Mouse (Mus musculus): ENCODE measurements around the gene Nfkbib. TPM values are rescaled to one million over a fixed set of nuclear protein-coding genes. Genes with fewer than 3 reads are reported as not detected.

Gene Nfkbib
- total and polyA plus RNA-seq, 3 experiments: 30.5 to 101 (median 59.3) TPM

- Histone ChIP-seq H3K4me2 (ENCODE audit: insufficient read depth, low read depth, poor library complexity, severe bottlenecking) (peak overlapping the region; percentile 56), H3K4me1 (ENCODE audit: control insufficient read depth in 1 of 2, insufficient read depth in 2 of 2) (peaks cover 37 to 71% of the 10 kb centered on the region in 2 experiments), H3K4me3 (replicated peaks in 1 of 3; ENCODE audit: low read depth in 2 of 3, low read length in 2 of 3, poor library complexity in 1 of 3) (peak overlapping the region in 2 of 3 experiments; percentile 27 to 31)
Measured at GRCm38 (mm10) chr7:28780857-28781256, 13.5 kb upstream of the Nfkbib start.

GRCm38 (mm10) chr7:28780067-28780658 lies 12.9 kb upstream of the Nfkbib start:
- in situ Hi-C loops (cut with MboI; ENCODE audit: low pct_ligation_motif_present, low pct_unique_long_range_greater_than_20kb, low sequenced_read_pairs): loop anchor here (25.0 kb wide), 1 partner anchor 257 kb away; no protein-coding TSS in a partner anchor
- Histone ChIP-seq H3K4me2 (ENCODE audit: insufficient read depth, low read depth, poor library complexity, severe bottlenecking) (peak overlapping the region; percentile 56), H3K79me2 (replicated peaks; ENCODE audit: control insufficient read depth, extremely low read depth, insufficient read depth, poor library complexity, severe bottlenecking) (no peaks in the 10 kb centered on the region), H3K27me3 (replicated peaks) (no peaks in the 10 kb centered on the region), H3K4me3 (replicated peaks in 1 of 3; ENCODE audit: low read depth in 2 of 3, low read length in 2 of 3, poor library complexity in 1 of 3) (peak overlapping the region in 2 of 3 experiments; percentile 27 to 31), H3K4me1 (ENCODE audit: control insufficient read depth in 1 of 2, insufficient read depth in 2 of 2) (peaks cover 34 to 65% of the 10 kb centered on the region in 2 experiments), H3K9me3 (replicated peaks; ENCODE audit: low read length) (no peaks in the 10 kb centered on the region), H3K9ac (ENCODE audit: insufficient read depth, low read depth) (peak overlapping the region; percentile 64), H3K36me3 (replicated peaks in 1 of 2; ENCODE audit: control insufficient read depth in 1 of 2, insufficient read depth in 1 of 2, low read length in 1 of 2) (peaks cover 32 to 71% of the 10 kb centered on the region in 2 experiments), H3K27ac (ENCODE audit: insufficient read depth, low read depth) (peak overlapping the region; percentile 99)
- dilution Hi-C loops (cut with MboI; ENCODE audit: extremely low pct_ligation_motif_present, extremely low pct_unique_long_range_greater_than_20kb, low sequenced_read_pairs): no loop called here
- DNase-seq (ENCODE audit: extremely low read depth): peak; percentile 95
- TF ChIP-seq TBP (conservative IDR thresholded peaks at IDR 0.05; ENCODE audit: low read depth, low read length) (0 out of 2 replicates have a peak, but pooled peaks have one; percentile 41), MXI1 (IDR thresholded peaks at IDR 0.05; ENCODE audit: low read depth, low read length) (peak; percentile 45; the same call in 1 of the 2 replicates), ELF1 (IDR thresholded peaks at IDR 0.05; ENCODE audit: low read depth, low read length) (peak; percentile 69; the same call in 1 of the 2 replicates), SMC3 (IDR thresholded peaks at IDR 0.05; ENCODE audit: low read depth, low read length) (peak; percentile 96), MAX (IDR thresholded peaks at IDR 0.05; ENCODE audit: low read length) (peak; percentile 9; the same call in 1 of the 2 replicates), ZNF384 (IDR thresholded peaks at IDR 0.05; ENCODE audit: low read depth, low read length) (peak; percentile 79), IRF4 (IDR thresholded peaks at IDR 0.05; ENCODE audit: low read depth, low read length) (peak; percentile 62), RAD21 (IDR thresholded peaks at IDR 0.05; ENCODE audit: low read depth, low read length) (peak; percentile 89), ZMIZ1 (IDR thresholded peaks at IDR 0.05; ENCODE audit: low read depth, low read length) (no peak; the same call in 1 of the 2 replicates), MEF2A (IDR thresholded peaks at IDR 0.05; ENCODE audit: borderline replicate concordance, low read depth, low read length) (peak; percentile 59), UBTF (IDR thresholded peaks at IDR 0.05; ENCODE audit: low read depth, low read length) (no peak), NRF1 (IDR thresholded peaks at IDR 0.05; ENCODE audit: low read depth, low read length) (no peak), MAZ (IDR thresholded peaks at IDR 0.05; ENCODE audit: low read depth, low read length) (peak; percentile 46; the same call in 1 of the 2 replicates), HCFC1 (IDR thresholded peaks at IDR 0.05; ENCODE audit: low read depth, low read length) (peak; percentile 11; the same call in 1 of the 2 replicates), ZKSCAN1 (IDR thresholded peaks at IDR 0.05; ENCODE audit: borderline replicate concordance, low read depth, low read length) (no peak), MYC (IDR thresholded peaks at IDR 0.05; ENCODE audit: low read depth, low read length) (peak; percentile 73; the same call in 1 of the 2 replicates), KAT2A (IDR thresholded peaks at IDR 0.05; ENCODE audit: insufficient replicate concordance, low read length) (no peak), SIN3A (IDR thresholded peaks at IDR 0.05; ENCODE audit: low read length) (peak; percentile 89), POLR2A (IDR thresholded peaks at IDR 0.05; ENCODE audit: low read depth, low read length) (peak; percentile 47), ZC3H11A (IDR thresholded peaks at IDR 0.05; ENCODE audit: low read depth, low read length) (peak; percentile 67; the same call in 1 of the 2 replicates)

More at GRCm38 (mm10) chr7:28780857-28781256, 13.5 kb upstream of the Nfkbib start:
- in situ Hi-C loops (cut with MboI; ENCODE audit: low pct_ligation_motif_present, low pct_unique_long_range_greater_than_20kb, low sequenced_read_pairs): loop anchor here (25.0 kb wide), 1 partner anchor 256 kb away; no protein-coding TSS in a partner anchor
- H3K9ac ChIP-seq (ENCODE audit: insufficient read depth, low read depth): peak overlapping the region; percentile 64
- TF ChIP-seq HCFC1 (IDR thresholded peaks at IDR 0.05; ENCODE audit: low read depth, low read length) (peak; percentile 11; the same call in 1 of the 2 replicates), RCOR1 (conservative IDR thresholded peaks at IDR 0.05; ENCODE audit: low read depth, low read length) (peak; percentile 96), ELF1 (IDR thresholded peaks at IDR 0.05; ENCODE audit: low read depth, low read length) (no peak), MEF2A (IDR thresholded peaks at IDR 0.05; ENCODE audit: borderline replicate concordance, low read depth, low read length) (peak; percentile 93), EP300 (IDR thresholded peaks at IDR 0.05; ENCODE audit: low read length) (peak; percentile 99), E2F4 (IDR thresholded peaks at IDR 0.05; ENCODE audit: insufficient replicate concordance, low read depth, low read length) (no peak), USF2 (conservative IDR thresholded peaks at IDR 0.05; ENCODE audit: low read depth, low read length) (no peak), JUN (IDR thresholded peaks at IDR 0.05; ENCODE audit: insufficient read depth, low read depth, low read length) (peak; percentile 80; the same call in 1 of the 2 replicates), JUND (conservative IDR thresholded peaks at IDR 0.05; ENCODE audit: low read depth, low read length) (peak; percentile 72), CHD2 (IDR thresholded peaks at IDR 0.05; ENCODE audit: low read length) (peak; percentile 92), SIN3A (IDR thresholded peaks at IDR 0.05; ENCODE audit: low read length) (peak; percentile 52; the same call in 1 of the 2 replicates), KAT2A (IDR thresholded peaks at IDR 0.05; ENCODE audit: insufficient replicate concordance, low read length) (no peak), CHD1 (IDR thresholded peaks at IDR 0.05; ENCODE audit: low read depth, low read length) (peak; percentile 80; the same call in 1 of the 2 replicates), ZNF384 (IDR thresholded peaks at IDR 0.05; ENCODE audit: low read depth, low read length) (peak; percentile 93), MAZ (IDR thresholded peaks at IDR 0.05; ENCODE audit: low read depth, low read length) (peak; percentile 76), IRF4 (IDR thresholded peaks at IDR 0.05; ENCODE audit: low read depth, low read length) (peak; percentile 99), ZKSCAN1 (IDR thresholded peaks at IDR 0.05; ENCODE audit: borderline replicate concordance, low read depth, low read length) (no peak), NELFE (IDR thresholded peaks at IDR 0.05; ENCODE audit: low read depth, low read length) (no peak), UBTF (IDR thresholded peaks at IDR 0.05; ENCODE audit: low read depth, low read length) (no peak), MAFK (IDR thresholded peaks at IDR 0.05; ENCODE audit: insufficient replicate concordance, low read length) (peak; percentile 99), MAX (IDR thresholded peaks at IDR 0.05; ENCODE audit: low read length) (peak; percentile 10; the same call in 1 of the 2 replicates), MYC (IDR thresholded peaks at IDR 0.05; ENCODE audit: low read depth, low read length) (peak; percentile 9; the same call in 1 of the 2 replicates), TCF12 (IDR thresholded peaks at IDR 0.05; ENCODE audit: low read depth, low read length) (peak; percentile 94), TBP (conservative IDR thresholded peaks at IDR 0.05; ENCODE audit: low read depth, low read length) (no peak), ETS1 (conservative IDR thresholded peaks at IDR 0.05; ENCODE audit: low read depth, low read length) (peak; percentile 97), BHLHE40 (IDR thresholded peaks at IDR 0.05; ENCODE audit: low read depth, low read length) (peak; percentile 78), POLR2AphosphoS2 (IDR thresholded peaks at IDR 0.05; ENCODE audit: low read depth, low read length) (no peak)
- no peaks in the 10 kb centered on the region for H3K9me3 ChIP-seq (replicated peaks; ENCODE audit: low read length)
- H3K36me3 ChIP-seq (replicated peaks in 1 of 2; ENCODE audit: control insufficient read depth in 1 of 2, insufficient read depth in 1 of 2, low read length in 1 of 2): peaks cover 37 to 71% of the 10 kb centered on the region in 2 experiments
- H3K27me3 ChIP-seq (replicated peaks): no peaks in the 10 kb centered on the region
- dilution Hi-C loops (cut with MboI; ENCODE audit: extremely low pct_ligation_motif_present, extremely low pct_unique_long_range_greater_than_20kb, low sequenced_read_pairs): no loop called here
- DNase-seq (ENCODE audit: extremely low read depth): peak; percentile 82
- peak overlapping the region; percentile 99 for H3K27ac ChIP-seq (ENCODE audit: insufficient read depth, low read depth)
- H3K79me2 ChIP-seq (replicated peaks; ENCODE audit: control insufficient read depth, extremely low read depth, insufficient read depth, poor library complexity, severe bottlenecking): no peaks in the 10 kb centered on the region
